Mouse (Mus musculus) hindbrain, embryonic 16.5 days (tissue): ENCODE measurements around the gene Olfr315. TPM values are rescaled to one million over a fixed set of nuclear protein-coding genes. Genes with fewer than 3 reads are reported as not detected.

Experiments used
- ATAC-seq: fragments of 200-750 bp; cut with Nextera tagmentation; 2 replicates; pipeline ENCODE4 v1.8.0; 2017; ENCODE audit warnings: moderate TSS enrichment, moderate library complexity
- H3K27ac ChIP-seq: fragments of 300-500 bp; sonication (generic); 2 replicates; pipeline ENCODE4 v1.5.1; 2014; ENCODE audit warnings: low read depth, mild to moderate bottlenecking, control low read depth, low read length, moderate library complexity
- H3K27me3 ChIP-seq: fragments of 300-500 bp; sonication (generic); replicated peaks from 2 replicates; pipeline ENCODE4 v1.6.1; 2014; ENCODE audit warnings: low read length; ENCODE audit not compliant: control insufficient read depth, insufficient read depth
- H3K36me3 ChIP-seq: fragments of 300-500 bp; sonication (generic); 2 replicates; pipeline ENCODE4 v1.6.1; 2014; ENCODE audit warnings: mild to moderate bottlenecking, low read length, moderate library complexity, mixed read lengths; ENCODE audit not compliant: control insufficient read depth, insufficient read depth
- H3K4me1 ChIP-seq: fragments of 300-500 bp; sonication (generic); 2 replicates; pipeline ENCODE4 v1.6.1; 2014; ENCODE audit warnings: low read depth, low read length; ENCODE audit not compliant: control insufficient read depth, insufficient read depth
- H3K4me2 ChIP-seq: fragments of 300-500 bp; sonication (generic); 2 replicates; pipeline ENCODE4 v1.6.1; 2014; ENCODE audit warnings: mild to moderate bottlenecking, low read length, control low read depth, moderate library complexity
- H3K4me3 ChIP-seq: fragments of 300-500 bp; sonication (generic); 2 replicates; pipeline ENCODE4 v1.5.1; 2014; ENCODE audit warnings: mild to moderate bottlenecking, low read length, control low read depth, moderate library complexity
- H3K9ac ChIP-seq: fragments of 300-500 bp; sonication (generic); 2 replicates; pipeline ENCODE4 v1.6.1; 2014; ENCODE audit warnings: low read depth, mild to moderate bottlenecking, control low read depth, low read length, moderate library complexity
- H3K9me3 ChIP-seq: fragments of 300-500 bp; sonication (generic); 2 replicates; pipeline ENCODE4 v1.6.1; 2014; ENCODE audit warnings: mild to moderate bottlenecking, low read length, moderate library complexity; ENCODE audit not compliant: control insufficient read depth
- WGBS: fragments of 180-500 bp; shearing (Covaris S2); extraction: QIAGEN DNeasy Blood & Tissue Kit; methylation state at CpG from one replicate; pipeline ENCODE4 v1.1.7; 2014; 5-methylcytosine and 5-hydroxymethylcytosine counted together
- polyA plus RNA-seq: library from polyadenylated mRNA; unstranded; fragments of >200 nt; fragmentation: Nextera tagmentation; extraction: Ambion mirVana; gene quantifications from 2 replicates; pipeline ENCODE4 v1.2.1, GENCODE M21; 2015

Gene Olfr315
- polyA plus RNA-seq, 1 experiment from 2014 or later: not detected

- Histone ChIP-seq H3K4me2 (no peak overlapping the region), H3K27me3 (no peaks in the 10 kb centered on the region), H3K9me3 (no peaks in the 10 kb centered on the region), H3K27ac (no peak overlapping the region), H3K4me3 (no peak overlapping the region), H3K9ac (no peak overlapping the region), H3K4me1 (no peaks in the 10 kb centered on the region), H3K36me3 (no peaks in the 10 kb centered on the region)
- ATAC-seq: no peak
- 90% methylated on average over 10 of the region's 10 CpGs for WGBS
Measured at GRCm38 (mm10) chr11:58787651-58788050, 14.7 kb downstream of the Olfr315 start.

GRCm38 (mm10) chr11:58788346-58788745 is 15.4 kb downstream of the Olfr315 start:
- ATAC-seq: no peak
- no peaks in the 10 kb centered on the region for H3K27me3 ChIP-seq
- no peaks in the 10 kb centered on the region for H3K4me1 ChIP-seq
- no peak overlapping the region for H3K4me2 ChIP-seq
- no peak overlapping the region for H3K9ac ChIP-seq
- no peak overlapping the region for H3K4me3 ChIP-seq
- 83% methylated on average over 8 of the region's 8 CpGs for WGBS
- no peaks in the 10 kb centered on the region for H3K36me3 ChIP-seq
- H3K9me3 ChIP-seq: no peaks in the 10 kb centered on the region
- H3K27ac ChIP-seq: no peak overlapping the region

- Histone ChIP-seq H3K9ac (no peak overlapping the region), H3K4me2 (no peak overlapping the region)
Measured at GRCm38 (mm10) chr11:58789532-58789931, 16.5 kb downstream of the Olfr315 start.

GRCm38 (mm10) chr11:58790053-58790452 is 17.1 kb downstream of the Olfr315 start:
- ATAC-seq: no peak
- WGBS: 51% methylated on average over 2 of the region's 2 CpGs
- H3K9ac ChIP-seq: no peak overlapping the region
- no peaks in the 10 kb centered on the region for H3K27me3 ChIP-seq
- H3K9me3 ChIP-seq: no peaks in the 10 kb centered on the region
- H3K27ac ChIP-seq: no peak overlapping the region
- H3K4me2 ChIP-seq: no peak overlapping the region
- H3K4me3 ChIP-seq: no peak overlapping the region
- no peaks in the 10 kb centered on the region for H3K36me3 ChIP-seq
- H3K4me1 ChIP-seq: no peaks in the 10 kb centered on the region

More at GRCm38 (mm10) chr11:58789532-58789931, 16.5 kb downstream of the Olfr315 start:
- Histone ChIP-seq H3K9me3 (no peaks in the 10 kb centered on the region), H3K27ac (no peak overlapping the region), H3K36me3 (no peaks in the 10 kb centered on the region), H3K27me3 (no peaks in the 10 kb centered on the region), H3K4me3 (no peak overlapping the region), H3K4me1 (no peaks in the 10 kb centered on the region)
- WGBS: 25% methylated on average over 3 of the region's 3 CpGs
- ATAC-seq: no peak

- H3K27ac ChIP-seq: no peak overlapping the region
- H3K9ac ChIP-seq: no peak overlapping the region
- H3K4me2 ChIP-seq: no peak overlapping the region
- 85% methylated on average over 6 of the region's 6 CpGs for WGBS
- no peak overlapping the region for H3K4me3 ChIP-seq
- H3K4me1 ChIP-seq: no peaks in the 10 kb centered on the region
- H3K36me3 ChIP-seq: no peaks in the 10 kb centered on the region
- H3K9me3 ChIP-seq: no peaks in the 10 kb centered on the region
- no peaks in the 10 kb centered on the region for H3K27me3 ChIP-seq
- no peak for ATAC-seq
Measured at GRCm38 (mm10) chr11:58790646-58791045, 17.7 kb downstream of the Olfr315 start.

GRCm38 (mm10) chr11:58795856-58796255 is 22.9 kb downstream of the Olfr315 start:
- H3K9me3 ChIP-seq: no peaks in the 10 kb centered on the region
- H3K4me2 ChIP-seq: no peak overlapping the region
- no peak for ATAC-seq
- H3K27me3 ChIP-seq: no peaks in the 10 kb centered on the region
- H3K4me1 ChIP-seq: no peaks in the 10 kb centered on the region
- no peak overlapping the region for H3K9ac ChIP-seq
- H3K4me3 ChIP-seq: no peak overlapping the region
- WGBS: 89% methylated on average over 2 of the region's 2 CpGs
- no peak overlapping the region for H3K27ac ChIP-seq
- H3K36me3 ChIP-seq: no peaks in the 10 kb centered on the region

- Histone ChIP-seq H3K9me3 (no peaks in the 10 kb centered on the region), H3K4me2 (no peak overlapping the region), H3K9ac (no peak overlapping the region), H3K36me3 (no peaks in the 10 kb centered on the region), H3K4me3 (no peak overlapping the region), H3K4me1 (peaks cover 4% of the 10 kb centered on the region), H3K27ac (no peak overlapping the region), H3K27me3 (no peaks in the 10 kb centered on the region)
- ATAC-seq: no peak
- WGBS: 73% methylated on average over 7 of the region's 7 CpGs
Measured at GRCm38 (mm10) chr11:58796850-58797249, 23.9 kb downstream of the Olfr315 start.

- no peak for ATAC-seq
- WGBS: 85% methylated on average over 5 of the region's 5 CpGs
- no peaks in the 10 kb centered on the region for H3K9me3 ChIP-seq
- no peaks in the 10 kb centered on the region for H3K36me3 ChIP-seq
- H3K4me3 ChIP-seq: no peak overlapping the region
- H3K27ac ChIP-seq: no peak overlapping the region
- H3K4me1 ChIP-seq: peaks cover 7% of the 10 kb centered on the region
- H3K4me2 ChIP-seq: no peak overlapping the region
- H3K9ac ChIP-seq: no peak overlapping the region
- no peaks in the 10 kb centered on the region for H3K27me3 ChIP-seq
Measured at GRCm38 (mm10) chr11:58799747-58800146, 26.8 kb downstream of the Olfr315 start.

- Histone ChIP-seq H3K9me3 (no peaks in the 10 kb centered on the region), H3K27ac (no peak within 1 kb of the TSS), H3K9ac (0 out of 2 replicates have a peak within 1 kb of the TSS, but pooled peaks have one; percentile 9), H3K36me3 (no peaks in the 10 kb centered on the region), H3K27me3 (no peaks in the 10 kb centered on the region), H3K4me1 (peaks cover 7% of the 10 kb centered on the region), H3K4me3 (peak within 1 kb of the TSS; percentile 7; the same call in 1 of the 2 replicates), H3K4me2 (peak within 1 kb of the TSS; percentile 45)
- ATAC-seq: peak; percentile 90
- 27% methylated on average over 14 of the region's 14 CpGs for WGBS
Measured at GRCm38 (mm10) chr11:58801558-58802228, 28.7 kb downstream of the Olfr315 start, which contains the start of gene Fam183b. Gene Fam183b (minus strand): TSS chr11:58801960.
